Mouse (Mus musculus) kidney, postnatal 25 days (tissue): ENCODE measurements around the gene Dner.
A peak's percentile ranks its signal among the peaks of the same experiment; 100 is the strongest.

ENCODE experiments used
- DNase-seq, 2 experiments: peaks; one replicate each; pipeline ENCODE4 v3.0.0; 2021; ENCODE audit warnings: mixed read lengths in 2 of 2

Dner gene

GRCm38 (mm10) chr1:84695517-84696411, at the start of gene Dner:
Gene Dner (minus strand): TSS chr1:84696221.
- DNase-seq: peak; percentile 83

- DNase-seq: no peak
Observed at GRCm38 (mm10) chr1:84742156-84742555, 46.1 kb upstream of the Dner start.

- no peak for DNase-seq
Observed at GRCm38 (mm10) chr1:84740080-84740479, 44.1 kb upstream of the Dner start.

- DNase-seq: no peak
Observed at GRCm38 (mm10) chr1:84737097-84737496, 41.1 kb upstream of the Dner start.

GRCm38 (mm10) chr1:84733799-84734198, 37.8 kb upstream of the Dner start:
- no peak for DNase-seq

- no peak for DNase-seq
Observed at GRCm38 (mm10) chr1:84731763-84732162, 35.7 kb upstream of the Dner start.

GRCm38 (mm10) chr1:84722841-84723240, 26.8 kb upstream of the Dner start:
- DNase-seq: no peak

- no peak for DNase-seq
Observed at GRCm38 (mm10) chr1:84722371-84722770, 26.4 kb upstream of the Dner start.

GRCm38 (mm10) chr1:84721942-84722341, 25.9 kb upstream of the Dner start:
- DNase-seq: no peak

- no peak for DNase-seq
Observed at GRCm38 (mm10) chr1:84709810-84710785, 14.1 kb upstream of the Dner start.

- no peak for DNase-seq
Observed at GRCm38 (mm10) chr1:84709406-84709805, 13.4 kb upstream of the Dner start.

GRCm38 (mm10) chr1:84700254-84700653, 4.2 kb upstream of the Dner start:
- DNase-seq: no peak

- DNase-seq: peak in 1 of 2 experiments; percentile 35
Observed at GRCm38 (mm10) chr1:84697136-84697535, 1.1 kb upstream of the Dner start.

- no peak for DNase-seq
Observed at GRCm38 (mm10) chr1:84694688-84695474, 1.1 kb downstream of the Dner start.

- no peak for DNase-seq
Observed at GRCm38 (mm10) chr1:84677910-84678309, 18.1 kb downstream of the Dner start.

- no peak for DNase-seq
Observed at GRCm38 (mm10) chr1:84668100-84668846, 27.7 kb downstream of the Dner start.

- DNase-seq: no peak
Observed at GRCm38 (mm10) chr1:84667660-84668059, 28.4 kb downstream of the Dner start.

- no peak for DNase-seq
Observed at GRCm38 (mm10) chr1:84664377-84665118, 31.5 kb downstream of the Dner start.

GRCm38 (mm10) chr1:84646781-84647180, 49.2 kb downstream of the Dner start:
- DNase-seq: no peak

GRCm38 (mm10) chr1:84640463-84640862, 55.6 kb downstream of the Dner start:
- no peak for DNase-seq

- DNase-seq: no peak
Observed at GRCm38 (mm10) chr1:84636890-84637289, 59.1 kb downstream of the Dner start.
